Mouse (Mus musculus) c-Kit-negative CD71-positive TER-119-positive erythroid progenitor cells, embryonic 14.5 days (primary cell): ENCODE results near the gene Thap3.

ENCODE experiments used
- DNase-seq: peaks from one replicate; pipeline ENCODE4 v3.0.0-alpha.2; 2013; ENCODE audit warnings: low read depth, low spot score

The Thap3 gene

GRCm38 (mm10) chr4:152009076-152010051, 20.6 kb upstream of the Thap3 start:
- no peak for DNase-seq

- peak; percentile 80 for DNase-seq
Measured at GRCm38 (mm10) chr4:152008622-152009075, 19.9 kb upstream of the Thap3 start, which contains the start of gene Klhl21. TSS of gene Klhl21 (plus strand) at chr4:152008803.

- DNase-seq: no peak
Measured at GRCm38 (mm10) chr4:152008148-152008500, 19.3 kb upstream of the Thap3 start.

GRCm38 (mm10) chr4:152007481-152008147, 18.8 kb upstream of the Thap3 start:
- DNase-seq: no peak

- no peak for DNase-seq
Measured at GRCm38 (mm10) chr4:152006812-152007211, 18.0 kb upstream of the Thap3 start.

- DNase-seq: no peak
Measured at GRCm38 (mm10) chr4:152006137-152006536, 17.3 kb upstream of the Thap3 start.

- DNase-seq: no peak
Measured at GRCm38 (mm10) chr4:152002063-152002462, 13.3 kb upstream of the Thap3 start.

GRCm38 (mm10) chr4:152001335-152001734, 12.5 kb upstream of the Thap3 start:
- DNase-seq: no peak

- no peak for DNase-seq
Measured at GRCm38 (mm10) chr4:152000906-152001305, 12.1 kb upstream of the Thap3 start.

- DNase-seq: no peak
Measured at GRCm38 (mm10) chr4:151999481-151999880, 10.7 kb upstream of the Thap3 start.

- DNase-seq: no peak
Measured at GRCm38 (mm10) chr4:151997701-151998100, 8.9 kb upstream of the Thap3 start.

GRCm38 (mm10) chr4:151996951-151997222, 8.1 kb upstream of the Thap3 start:
- DNase-seq: peak; percentile 40

- peak; percentile 97 for DNase-seq
Measured at GRCm38 (mm10) chr4:151996173-151996950, 7.6 kb upstream of the Thap3 start, which contains the start of gene Phf13. TSS of gene Phf13 (minus strand) at chr4:151996258.

- no peak for DNase-seq
Measured at GRCm38 (mm10) chr4:151995371-151996172, 6.8 kb upstream of the Thap3 start.

GRCm38 (mm10) chr4:151994228-151995171, 5.7 kb upstream of the Thap3 start:
- no peak for DNase-seq

GRCm38 (mm10) chr4:151993035-151993434, 4.2 kb upstream of the Thap3 start:
- no peak for DNase-seq

GRCm38 (mm10) chr4:151992091-151992490, 3.3 kb upstream of the Thap3 start:
- DNase-seq: no peak

GRCm38 (mm10) chr4:151989110-151989488, 302 bp upstream of the Thap3 start:
- no peak for DNase-seq

GRCm38 (mm10) chr4:151988014-151988341, 819 bp downstream of the Thap3 start:
- DNase-seq: no peak

GRCm38 (mm10) chr4:151986650-151987049, 2.1 kb downstream of the Thap3 start:
- no peak for DNase-seq
